Mouse (Mus musculus) left cerebral cortex, postnatal 4 days (tissue): ENCODE measurements at regions not wholly inside any gene's neighbourhood (a gene's known extent, or its start where the extent isn't known, plus 50 kb on each side); places are given as distances from the start of the nearest gene placed in this dataset.

ENCODE experiments used
- DNase-seq: peaks from one replicate; pipeline ENCODE4 v3.0.0-alpha.2; 2022
- intact Hi-C: fragments of 180-260 bp; cut with DNase I; formaldehyde crosslinking; loops from one replicate; pipeline ENCODE4 v1.15.1; 2025

DNA sequence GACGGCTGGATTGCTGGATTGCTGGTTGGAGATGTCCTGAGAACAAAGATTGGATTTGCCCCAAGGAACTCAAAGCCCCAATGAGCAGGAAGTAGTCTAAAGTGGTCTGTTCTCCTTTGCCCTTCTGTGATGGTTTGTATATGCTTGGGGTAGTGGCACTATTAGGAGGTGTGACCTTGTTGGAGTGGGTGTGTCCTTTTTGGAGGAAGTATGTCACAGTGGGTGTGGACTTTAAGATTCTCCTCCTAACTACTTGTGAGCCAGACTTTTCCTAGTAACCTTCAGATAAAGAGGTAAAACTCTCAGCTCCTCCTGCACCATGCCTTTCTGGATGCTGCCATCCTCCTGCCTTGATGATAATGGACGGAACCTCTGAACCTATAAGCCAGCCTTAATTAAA, 69.1 kb upstream of the Gm47985 start:
- no peak for DNase-seq
- intact Hi-C loops, result no loop called here

DNA sequence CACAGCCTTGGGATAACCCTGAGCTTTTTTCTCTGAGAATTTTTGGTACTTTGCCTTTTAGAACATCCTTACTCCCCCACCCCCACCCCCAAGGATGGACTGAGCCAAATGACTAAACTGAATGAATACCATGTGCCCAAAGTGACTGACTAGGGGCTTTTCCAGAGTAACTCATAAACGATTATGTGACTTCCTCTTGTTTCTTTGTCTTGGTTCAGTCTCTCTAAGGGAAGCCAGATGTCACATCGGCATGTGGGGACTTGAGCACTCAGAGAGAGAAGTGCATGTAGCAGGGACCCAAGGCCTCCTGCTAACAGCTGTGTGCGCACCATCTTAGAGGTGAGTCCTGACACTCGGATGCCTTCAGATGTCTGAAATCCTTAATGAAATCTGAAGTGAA, 63.8 kb upstream of the Gm47985 start:
- DNase-seq, result no peak
- intact Hi-C loops, result no loop called here

DNA sequence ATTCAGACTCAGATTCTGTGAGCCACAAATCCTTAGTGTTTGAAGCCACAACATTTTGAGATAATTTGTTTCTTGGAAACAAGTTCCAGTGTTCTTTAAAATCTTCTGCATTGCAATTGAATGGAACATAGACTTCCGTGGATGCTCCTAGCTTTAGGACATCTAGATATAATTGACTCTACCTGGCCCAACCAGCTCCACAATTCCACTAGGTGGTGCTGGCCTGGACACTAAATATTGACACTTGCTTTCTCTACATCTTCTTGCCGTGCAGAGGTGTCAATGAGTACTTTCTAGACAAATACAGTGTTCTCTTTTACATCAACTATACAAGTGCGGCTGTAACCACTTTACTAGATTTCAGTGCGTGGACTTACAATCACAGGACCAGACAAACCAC, 63.4 kb upstream of the Gm47985 start:
- intact Hi-C loops, result no loop called here
- DNase-seq, result no peak

DNA sequence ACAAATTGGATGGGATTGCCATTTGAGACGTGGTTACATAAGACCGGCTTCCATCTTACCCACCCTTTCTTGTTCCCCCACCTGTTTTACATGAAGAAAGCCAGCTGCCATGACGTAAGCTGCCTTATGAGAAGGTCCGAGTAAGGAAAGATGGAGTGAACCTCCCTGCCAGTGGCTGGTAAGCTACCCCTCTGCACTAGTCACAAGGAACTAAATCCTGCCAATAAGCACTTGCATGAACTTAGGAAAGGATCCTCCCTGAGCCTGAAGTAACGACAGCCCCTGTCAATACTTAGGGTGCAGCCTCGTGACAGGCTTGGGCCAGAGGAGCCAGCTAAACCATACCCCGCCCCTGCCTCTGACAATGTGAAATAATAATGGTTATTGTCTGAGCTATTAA, 62.8 kb upstream of the Gm47985 start:
- intact Hi-C loops, result no loop called here
- DNase-seq, result no peak

DNA sequence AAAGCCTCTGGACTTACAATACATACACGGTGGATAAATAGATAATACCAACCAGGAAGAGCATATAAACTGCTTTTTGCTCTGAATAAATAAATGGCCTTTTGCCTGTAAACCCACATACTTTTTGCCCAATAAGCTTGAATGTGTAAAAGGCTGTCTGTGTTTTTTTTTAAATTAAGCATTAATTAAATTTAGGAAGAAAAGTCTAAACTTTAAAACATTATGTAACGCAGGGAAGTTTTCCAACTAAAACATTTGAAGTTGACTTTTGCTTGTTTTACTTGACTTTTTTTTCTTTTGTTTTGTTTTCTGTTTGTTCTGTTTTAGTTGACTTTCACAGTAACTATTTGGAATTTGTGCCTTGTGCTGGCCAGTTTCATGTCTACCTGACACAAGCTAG, 60.7 kb upstream of the Gm47985 start:
- DNase-seq, result no peak
- intact Hi-C loops, result no loop called here

DNA sequence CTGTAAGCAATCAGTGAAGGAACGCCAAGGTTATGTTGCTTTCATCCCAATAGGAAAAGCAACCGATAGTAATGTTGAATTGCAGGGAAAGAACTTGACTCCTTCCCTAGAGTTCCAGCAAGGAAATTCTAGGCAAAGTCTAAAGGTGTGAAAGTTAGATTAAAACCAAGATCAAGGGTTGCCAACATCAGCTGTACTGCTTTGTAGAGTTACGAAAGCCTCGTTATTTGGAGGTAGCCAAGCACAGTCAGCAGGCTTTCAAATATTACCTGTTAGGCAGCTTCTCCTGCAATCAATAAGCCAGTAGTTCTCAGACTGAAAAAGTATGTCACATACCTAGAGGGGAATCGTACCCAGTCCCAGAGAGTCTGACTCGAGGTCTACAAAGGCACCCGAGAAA, 58.4 kb upstream of the Gm47985 start:
- DNase-seq, result no peak
- intact Hi-C loops, result no loop called here

DNA sequence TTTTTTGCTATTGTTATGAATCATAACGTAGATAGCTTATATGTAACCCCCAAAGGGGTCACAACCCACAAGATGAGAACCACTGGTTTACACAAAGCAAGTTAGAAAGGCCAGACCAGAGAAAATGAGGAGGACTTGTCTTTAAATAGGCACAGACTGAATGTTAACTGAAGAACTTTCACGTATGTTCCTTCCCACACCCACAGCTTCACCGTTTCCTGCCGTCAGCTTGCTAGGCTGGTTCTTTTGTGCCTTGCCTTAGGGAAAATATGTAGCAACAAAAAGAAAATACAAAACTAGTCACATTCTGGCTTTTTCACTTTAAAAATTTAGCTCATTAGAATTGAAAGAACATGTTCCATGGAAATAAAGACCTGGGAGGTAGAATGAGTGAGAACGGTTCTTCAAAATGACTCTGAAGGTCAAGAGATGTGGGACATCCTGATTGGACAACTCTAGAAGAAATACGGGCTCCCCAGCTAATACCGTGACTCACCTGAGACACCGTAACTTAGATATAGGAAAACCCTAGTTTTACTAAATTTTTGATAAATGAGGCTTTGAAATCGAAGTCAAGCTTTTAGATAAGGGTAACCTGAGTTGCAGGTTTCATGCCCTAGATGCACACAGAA, 57.2 kb upstream of the Gm47985 start:
- DNase-seq, result no peak
- intact Hi-C loops, result no loop called here

DNA sequence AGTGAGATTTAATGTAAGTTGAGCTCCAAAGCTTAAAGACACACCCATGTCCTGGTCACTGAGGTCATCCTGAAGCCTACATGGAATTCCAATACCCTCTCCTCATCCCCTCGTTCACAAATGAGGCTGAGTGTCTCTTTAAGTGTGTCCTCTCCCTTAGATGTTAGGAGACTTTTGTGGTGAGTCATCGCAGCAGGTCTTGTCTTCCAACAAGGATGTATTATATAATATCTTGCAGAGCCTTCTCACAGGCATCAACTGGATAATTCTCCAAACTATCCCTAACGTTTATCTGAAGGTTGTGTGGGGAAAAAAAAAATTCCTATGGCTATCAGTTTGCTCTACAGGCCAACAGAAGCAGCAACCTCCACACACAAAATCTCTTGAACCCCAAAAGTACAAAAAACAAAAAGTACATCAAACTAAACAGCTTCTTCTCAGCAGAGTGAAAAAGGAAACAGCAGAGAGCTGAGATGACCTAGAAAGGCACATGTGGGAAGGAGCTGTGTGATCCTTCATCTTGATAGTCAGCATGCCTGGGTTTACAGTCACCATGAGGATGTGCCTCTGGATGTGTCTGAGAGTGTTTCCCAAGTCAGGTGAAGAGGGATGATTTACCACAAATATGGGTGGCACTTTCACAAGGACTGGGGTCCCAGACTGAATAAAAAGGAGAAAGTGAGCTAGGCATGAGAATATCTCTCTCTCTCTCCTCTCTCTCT, 56.4 kb upstream of the Gm47985 start:
- DNase-seq, result no peak
- intact Hi-C loops, result no loop called here

DNA sequence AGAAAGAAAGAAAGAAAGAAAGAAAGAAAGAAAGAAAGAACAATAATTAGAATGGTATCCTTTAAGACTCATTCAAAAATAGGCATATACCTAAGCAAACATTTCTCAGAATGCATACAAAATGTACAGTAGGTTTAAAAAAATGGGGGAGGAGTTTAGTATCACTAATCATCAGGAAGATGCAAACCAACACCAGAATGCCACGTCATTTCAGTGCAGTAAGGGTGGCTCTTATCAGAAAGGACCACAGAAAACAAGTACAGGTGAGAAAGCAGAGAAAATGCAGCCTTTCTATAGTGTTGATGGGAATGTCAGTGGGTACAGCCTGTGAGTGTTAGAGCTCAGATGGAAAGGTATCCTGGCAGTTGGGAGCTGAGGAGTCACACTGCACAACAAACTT, 55.6 kb upstream of the Gm47985 start:
- DNase-seq, result no peak
- intact Hi-C loops, result no loop called here

DNA sequence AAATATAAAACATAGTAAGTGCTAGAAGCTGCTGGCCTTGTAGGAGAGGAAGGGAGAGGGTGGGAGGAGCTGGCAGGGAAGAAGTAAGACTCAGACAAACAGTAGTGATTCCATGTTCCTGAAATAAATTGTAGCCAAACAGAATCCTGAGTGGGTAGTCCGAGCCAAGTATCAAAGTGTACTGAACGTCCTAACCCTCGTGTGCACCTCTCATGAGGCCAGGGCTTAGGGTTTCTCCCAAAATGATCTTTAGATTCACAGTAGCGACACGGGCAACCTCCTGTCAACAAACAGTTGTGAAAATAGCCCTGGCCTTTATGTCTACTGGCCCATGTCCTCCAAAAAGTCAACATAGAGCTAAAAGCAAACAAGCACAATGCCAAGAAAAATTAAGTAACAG, 54.3 kb upstream of the Gm47985 start:
- intact Hi-C loops, result no loop called here
- no peak for DNase-seq

DNA sequence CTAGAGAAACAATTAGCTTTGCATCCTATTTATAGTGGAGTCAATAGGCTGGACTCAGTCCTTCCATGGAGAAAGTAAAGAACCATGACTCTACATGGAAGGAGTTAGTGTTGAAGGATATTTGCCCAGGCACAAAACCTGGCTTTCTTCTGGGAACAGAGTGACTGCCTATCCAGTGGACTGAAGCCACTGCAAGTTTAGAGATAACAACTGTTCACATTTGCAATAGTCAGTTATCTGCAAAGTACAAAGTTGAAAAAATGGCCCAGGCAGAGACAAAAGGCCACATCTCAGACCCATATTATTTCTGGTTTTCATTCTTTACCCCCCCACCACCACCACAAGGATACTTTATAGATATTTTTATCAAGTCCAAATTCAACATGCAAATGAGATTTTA, 53.4 kb upstream of the Gm47985 start:
- intact Hi-C loops, result no loop called here
- DNase-seq, result no peak

DNA sequence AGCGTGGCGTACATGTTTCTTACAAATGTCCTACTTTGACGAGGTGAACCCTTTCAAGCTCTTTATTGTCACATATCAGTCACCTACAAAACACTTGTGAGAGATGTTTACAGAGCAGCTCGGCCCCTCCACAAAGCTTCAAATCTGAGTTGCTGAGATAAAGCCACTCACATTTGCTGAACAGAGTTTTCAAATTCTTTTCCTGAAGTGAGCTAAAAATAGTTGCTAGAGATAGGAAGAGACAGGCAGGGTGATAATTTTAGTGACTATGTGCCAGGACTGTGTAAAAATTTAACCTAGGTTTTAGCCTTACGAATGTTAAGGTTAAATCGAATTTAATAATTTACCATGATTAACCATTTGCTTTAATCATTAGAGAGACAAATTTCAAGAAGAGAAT, 52.3 kb upstream of the Gm47985 start:
- intact Hi-C loops, result no loop called here
- DNase-seq, result no peak

DNA sequence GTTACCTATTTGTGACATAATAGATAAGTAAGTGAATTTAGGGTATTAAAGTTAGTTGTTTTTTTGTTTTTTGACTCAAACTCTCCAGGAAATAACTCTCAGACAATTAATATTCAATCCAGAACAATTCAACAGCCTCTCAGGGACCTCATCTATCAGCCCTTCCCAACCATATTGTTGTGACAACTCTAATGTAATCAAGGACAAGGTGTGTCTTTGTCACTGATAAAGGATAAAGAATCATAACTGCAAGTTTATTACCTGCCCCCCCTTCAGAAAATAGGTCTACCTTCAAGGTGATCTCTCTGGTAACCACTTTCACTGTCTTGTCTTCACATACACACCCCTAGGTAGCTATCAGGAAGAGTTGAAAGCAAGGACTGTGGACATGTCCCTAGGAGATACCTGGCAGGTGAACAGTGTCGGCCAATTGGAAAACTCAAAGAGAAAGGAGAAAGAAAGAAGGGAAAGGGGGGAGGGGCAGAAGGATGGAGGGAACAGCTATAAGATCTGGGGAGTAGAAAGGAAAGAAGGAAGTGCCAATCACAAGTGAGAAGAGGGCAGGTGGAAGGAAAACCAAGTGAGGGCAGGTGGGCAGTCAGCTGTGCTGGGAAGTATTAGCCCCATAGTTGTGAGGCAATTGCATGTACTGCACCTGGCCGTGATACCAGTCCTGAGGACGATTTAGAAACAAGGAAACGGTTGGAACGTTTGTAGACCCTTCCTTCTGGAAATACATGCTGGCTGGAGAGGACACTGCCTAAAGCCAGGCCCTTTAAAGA, 51.3 kb upstream of the Gm47985 start:
- intact Hi-C loops, result no loop called here
- no peak for DNase-seq

DNA sequence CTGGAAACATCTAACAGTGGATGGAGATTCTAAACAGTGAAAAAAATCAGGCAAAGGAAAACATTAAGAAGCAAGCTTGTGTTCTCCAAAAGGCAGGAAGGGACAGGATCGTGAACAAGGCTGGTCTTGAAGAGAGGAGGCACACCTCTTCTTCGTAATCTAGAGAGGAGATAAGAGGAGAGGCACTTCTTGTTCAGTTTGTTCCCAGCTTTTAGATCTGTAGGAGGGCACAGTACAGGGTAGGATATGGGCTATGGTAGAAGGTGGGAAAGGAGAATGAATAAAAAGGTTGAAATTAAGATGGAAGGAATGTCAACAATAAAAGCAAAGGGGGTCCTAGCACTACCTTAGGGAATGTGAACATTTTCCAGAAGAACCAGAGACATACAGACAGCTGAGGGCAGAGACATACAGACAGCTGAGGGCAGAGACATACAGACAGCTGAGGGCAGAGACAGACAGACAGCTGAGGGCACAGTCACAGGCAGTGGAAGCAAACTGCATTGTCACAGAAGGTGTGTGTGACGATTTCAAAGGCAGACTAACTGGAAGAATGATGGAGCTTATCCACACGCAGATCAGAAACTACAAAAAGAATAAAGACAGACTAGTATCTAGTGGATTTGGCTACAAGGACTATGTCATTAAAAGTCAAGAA, 50.6 kb upstream of the Gm47985 start:
- no peak for DNase-seq
- intact Hi-C loops, result no loop called here
